ENCODE assay signal across 8 mouse cellular contexts in the genomic region with DNA sequence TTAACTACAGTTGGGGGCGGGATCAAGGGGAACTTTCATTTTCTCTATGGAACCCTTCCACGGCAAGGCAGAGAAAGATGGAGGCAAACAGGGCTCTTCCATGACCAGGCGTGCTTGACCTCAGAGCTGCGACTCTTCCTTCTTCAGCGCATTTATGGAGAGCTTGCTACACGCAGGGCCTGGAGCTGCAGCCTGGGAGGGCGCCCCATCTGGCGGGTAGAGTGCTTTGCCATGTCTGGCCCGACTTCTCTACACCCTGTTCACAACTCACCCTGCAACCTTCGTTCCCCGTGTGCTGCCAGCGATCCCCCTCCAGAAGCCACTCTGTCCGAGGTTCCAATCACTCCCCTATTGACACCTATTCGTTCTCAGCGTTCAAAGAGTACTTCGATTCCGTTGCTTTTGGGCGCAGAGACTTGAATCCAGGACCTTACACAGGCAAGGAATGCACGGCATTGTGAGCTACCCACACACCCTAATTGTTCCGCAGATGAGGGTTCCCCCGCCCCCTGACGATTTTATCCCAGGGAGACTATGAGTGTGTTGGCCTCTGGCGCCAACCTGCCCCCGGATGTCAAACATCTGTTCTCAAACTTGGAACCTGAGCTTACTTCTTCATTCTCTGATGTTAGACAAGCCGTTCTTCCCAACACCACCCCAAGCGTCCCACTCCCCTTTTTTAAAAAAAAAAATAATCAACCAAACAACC. TPM values are rescaled to one million over a fixed set of nuclear protein-coding genes. Genes with fewer than 3 reads are reported as not detected.
DNase-seq lines count a peak whose midpoint lies in the region; ATAC-seq lines count a peak whose summit lies in the region.

A gene (plus strand): TSS at position 74 of the 709 bp plus-strand sequence.

- peak; percentile 15 to 21 for DNase-seq in cerebellum, adult 18-20 months
- DNase-seq in cerebellum, adult 9-11 months: no peak
- DNase-seq in cerebellum, adult 8-10 months: peak; percentile 4
- peak; percentile 32 to 43 for DNase-seq in gastrocnemius, adult 8-10 months (ENCODE audit: low spot score in 2 of 2)
- peak in 1 of 2 experiments; percentile 80 for DNase-seq in left cerebral cortex, postnatal 10 days (ENCODE audit: extremely low spot score in 1 of 2, low spot score in 2 of 2)
- peak; percentile 49 to 69 for DNase-seq in spleen, adult 18-20 months

- no peak within 1 kb of the TSS; the same call in 1 of the 2 replicates for H3K27ac ChIP-seq in hindbrain, embryonic 16.5 days (ENCODE audit: low read depth, low read length)

- intact Hi-C loops in left cerebral cortex, postnatal 10 days (cut with DNase I): no loop called here

- peaks cover 8% of the 10 kb centered on the region; the same call in 1 of the 2 replicates for H3K27me3 ChIP-seq in hindbrain, embryonic 16.5 days (replicated peaks; ENCODE audit: control insufficient read depth, insufficient read depth, low read length)
- no peaks in the 10 kb centered on the region for H3K27me3 ChIP-seq in megakaryocyte, embryonic 14.5 days (replicated peaks)

- H3K4me1 ChIP-seq in hindbrain, embryonic 16.5 days (ENCODE audit: control insufficient read depth, insufficient read depth, low read depth, low read length): peaks cover 24% of the 10 kb centered on the region
- peaks cover 60% of the 10 kb centered on the region for H3K4me1 ChIP-seq in megakaryocyte, embryonic 14.5 days

- H3K4me3 ChIP-seq in hindbrain, embryonic 16.5 days (ENCODE audit: low read length): peak within 1 kb of the TSS; percentile 56
- peak within 1 kb of the TSS; percentile 97 for H3K4me3 ChIP-seq in megakaryocyte, embryonic 14.5 days (replicated peaks)

- peak within 1 kb of the TSS; percentile 79 for H3K4me2 ChIP-seq in hindbrain, embryonic 16.5 days (ENCODE audit: low read length)

- ATAC-seq in hindbrain, embryonic 16.5 days: no peak

- no peaks in the 10 kb centered on the region for H3K36me3 ChIP-seq in hindbrain, embryonic 16.5 days (ENCODE audit: control insufficient read depth, insufficient read depth, low read length)
- peaks cover 3% of the 10 kb centered on the region for H3K36me3 ChIP-seq in megakaryocyte, embryonic 14.5 days (replicated peaks; ENCODE audit: low read length)

- 5% methylated on average over 26 of the region's 26 CpGs for whole genome bisulfite sequencing in hindbrain, embryonic 16.5 days

- H3K9me3 ChIP-seq in hindbrain, embryonic 16.5 days (ENCODE audit: control insufficient read depth, low read length): no peaks in the 10 kb centered on the region
- no peaks in the 10 kb centered on the region for H3K9me3 ChIP-seq in megakaryocyte, embryonic 14.5 days

- peak within 1 kb of the TSS; percentile 62 for H3K9ac ChIP-seq in hindbrain, embryonic 16.5 days (ENCODE audit: low read depth, low read length)

RNA-seq across cellular contexts. Expression of the gene that starts here (rescaled TPM):
- 1 to 10 TPM; 6.4 to 9.3 (median 7.5) TPM for total RNA-seq in gastrocnemius, adult 8-10 months (2022)
- 17.6 and 22.4 TPM in 2 replicates for polyA plus RNA-seq in hindbrain, embryonic 16.5 days (2015; fragmentation: Nextera tagmentation; extraction: Ambion mirVana)
- 10 to 100 TPM; 31.3 to 32.5 TPM for total RNA-seq in left cerebral cortex, postnatal 10 days (2021)
- 5.2 and 6.7 TPM in 2 replicates for polyA plus RNA-seq in megakaryocyte, embryonic 14.5 days (2012; ENCODE audit: insufficient read depth, low replicate concordance)
